Mouse (Mus musculus): ENCODE measurements around the gene Abtb2. TPM values are rescaled to one million over a fixed set of nuclear protein-coding genes. Genes with fewer than 3 reads are reported as not detected.

Gene Abtb2
- polyA plus RNA-seq, 1 experiment from 2014 or later, result 17.6 TPM

GRCm38 (mm10) chr2:103677614-103678369 lies 111.7 kb downstream of the Abtb2 start:
- Histone ChIP-seq H3K4me1 (peaks cover 59% of the 10 kb centered on the region), H3K4me3 (no peak overlapping the region), H3K27ac (peak overlapping the region; percentile 66; the same call in 1 of the 2 replicates), H3K9me3 (replicated peaks) (no peaks in the 10 kb centered on the region), H3K36me3 (no peaks in the 10 kb centered on the region), H3K27me3 (ENCODE audit: low read depth, poor library complexity, severe bottlenecking) (no peaks in the 10 kb centered on the region)
- no peak for DNase-seq (ENCODE audit: low spot score)
- 84% methylated on average over 7 of the region's 7 CpGs for WGBS

- Histone ChIP-seq H3K9me3 (replicated peaks) (no peaks in the 10 kb centered on the region), H3K36me3 (no peaks in the 10 kb centered on the region), H3K4me1 (peaks cover 66% of the 10 kb centered on the region), H3K4me3 (no peak overlapping the region), H3K27ac (no peak overlapping the region; the same call in 1 of the 2 replicates), H3K27me3 (ENCODE audit: low read depth, poor library complexity, severe bottlenecking) (no peaks in the 10 kb centered on the region)
- DNase-seq (ENCODE audit: low spot score), result no peak
- WGBS, result 88% methylated on average over 6 of the region's 6 CpGs
Measured at GRCm38 (mm10) chr2:103678433-103678832, 112.3 kb downstream of the Abtb2 start.

- WGBS, result 77% methylated on average over 9 of the region's 9 CpGs
- Histone ChIP-seq H3K9me3 (replicated peaks) (no peaks in the 10 kb centered on the region), H3K4me3 (no peak overlapping the region), H3K36me3 (0 out of 2 replicates have a peak, but pooled peaks cover 3% of the 10 kb centered on the region), H3K4me1 (peaks cover 71% of the 10 kb centered on the region), H3K27me3 (ENCODE audit: low read depth, poor library complexity, severe bottlenecking) (no peaks in the 10 kb centered on the region), H3K27ac (no peak overlapping the region)
- no peak for DNase-seq (ENCODE audit: low spot score)
Measured at GRCm38 (mm10) chr2:103680364-103681110, 114.4 kb downstream of the Abtb2 start.

GRCm38 (mm10) chr2:103681149-103681548 lies 115.0 kb downstream of the Abtb2 start:
- no peak for DNase-seq (ENCODE audit: low spot score)
- WGBS, result 90% methylated on average over 5 of the region's 5 CpGs
- peaks cover 74% of the 10 kb centered on the region for H3K4me1 ChIP-seq
- 0 out of 2 replicates have a peak, but pooled peaks cover 3% of the 10 kb centered on the region for H3K36me3 ChIP-seq
- no peak overlapping the region for H3K4me3 ChIP-seq
- H3K27me3 ChIP-seq (ENCODE audit: low read depth, poor library complexity, severe bottlenecking), result no peaks in the 10 kb centered on the region
- H3K27ac ChIP-seq, result no peak overlapping the region
- no peaks in the 10 kb centered on the region for H3K9me3 ChIP-seq (replicated peaks)

- H3K27ac ChIP-seq, result no peak overlapping the region
- H3K4me1 ChIP-seq, result peaks cover 67% of the 10 kb centered on the region
Measured at GRCm38 (mm10) chr2:103682261-103682722, 116.2 kb downstream of the Abtb2 start.

GRCm38 (mm10) chr2:103682927-103683442 lies 116.9 kb downstream of the Abtb2 start:
- 0 out of 2 replicates have a peak overlapping the region, but pooled peaks have one; percentile 28 for H3K27ac ChIP-seq
- 83% methylated on average over 9 of the region's 9 CpGs for WGBS

More at GRCm38 (mm10) chr2:103682261-103682722, 116.2 kb downstream of the Abtb2 start:
- no peak overlapping the region for H3K4me3 ChIP-seq
- peaks cover 3% of the 10 kb centered on the region; the same call in 1 of the 2 replicates for H3K36me3 ChIP-seq
- no peaks in the 10 kb centered on the region for H3K27me3 ChIP-seq (ENCODE audit: low read depth, poor library complexity, severe bottlenecking)
- H3K9me3 ChIP-seq (replicated peaks), result no peaks in the 10 kb centered on the region
- WGBS, result 85% methylated on average over 9 of the region's 9 CpGs
- DNase-seq (ENCODE audit: low spot score), result no peak

GRCm38 (mm10) chr2:103684431-103684830 lies 118.3 kb downstream of the Abtb2 start:
- H3K9me3 ChIP-seq (replicated peaks), result no peaks in the 10 kb centered on the region
- H3K27ac ChIP-seq, result peak overlapping the region; percentile 81
- WGBS, result 89% methylated on average over 2 of the region's 2 CpGs
- no peaks in the 10 kb centered on the region for H3K27me3 ChIP-seq (ENCODE audit: low read depth, poor library complexity, severe bottlenecking)
- H3K36me3 ChIP-seq, result peaks cover 3% of the 10 kb centered on the region; the same call in 1 of the 2 replicates
- no peak for DNase-seq (ENCODE audit: low spot score)
- no peak overlapping the region for H3K4me3 ChIP-seq
- peaks cover 49% of the 10 kb centered on the region for H3K4me1 ChIP-seq

More at GRCm38 (mm10) chr2:103682927-103683442, 116.9 kb downstream of the Abtb2 start:
- peaks cover 3% of the 10 kb centered on the region; the same call in 1 of the 2 replicates for H3K36me3 ChIP-seq
- peaks cover 60% of the 10 kb centered on the region for H3K4me1 ChIP-seq
- H3K4me3 ChIP-seq, result no peak overlapping the region
- H3K9me3 ChIP-seq (replicated peaks), result no peaks in the 10 kb centered on the region
- DNase-seq (ENCODE audit: low spot score), result no peak
- H3K27me3 ChIP-seq (ENCODE audit: low read depth, poor library complexity, severe bottlenecking), result no peaks in the 10 kb centered on the region

- peaks cover 47% of the 10 kb centered on the region for H3K4me1 ChIP-seq
- 55% methylated on average over 7 of the region's 7 CpGs for WGBS
- DNase-seq (ENCODE audit: low spot score), result peak; percentile 54
Measured at GRCm38 (mm10) chr2:103684926-103685577, 118.9 kb downstream of the Abtb2 start.

GRCm38 (mm10) chr2:103685581-103685980 lies 119.5 kb downstream of the Abtb2 start:
- no peaks in the 10 kb centered on the region for H3K9me3 ChIP-seq (replicated peaks)
- peak overlapping the region; percentile 81 for H3K27ac ChIP-seq
- peaks cover 49% of the 10 kb centered on the region for H3K4me1 ChIP-seq
- no peaks in the 10 kb centered on the region for H3K27me3 ChIP-seq (ENCODE audit: low read depth, poor library complexity, severe bottlenecking)
- DNase-seq (ENCODE audit: low spot score), result no peak
- peaks cover 3% of the 10 kb centered on the region; the same call in 1 of the 2 replicates for H3K36me3 ChIP-seq
- 80% methylated on average over 4 of the region's 4 CpGs for WGBS
- H3K4me3 ChIP-seq, result no peak overlapping the region

More at GRCm38 (mm10) chr2:103684926-103685577, 118.9 kb downstream of the Abtb2 start:
- H3K27me3 ChIP-seq (ENCODE audit: low read depth, poor library complexity, severe bottlenecking), result no peaks in the 10 kb centered on the region
- H3K9me3 ChIP-seq (replicated peaks), result no peaks in the 10 kb centered on the region
- peak overlapping the region; percentile 81 for H3K27ac ChIP-seq
- H3K36me3 ChIP-seq, result peaks cover 3% of the 10 kb centered on the region; the same call in 1 of the 2 replicates
- no peak overlapping the region for H3K4me3 ChIP-seq

- Histone ChIP-seq H3K9me3 (replicated peaks) (no peaks in the 10 kb centered on the region), H3K27me3 (ENCODE audit: low read depth, poor library complexity, severe bottlenecking) (no peaks in the 10 kb centered on the region), H3K36me3 (peaks cover 3% of the 10 kb centered on the region; the same call in 1 of the 2 replicates), H3K4me1 (peaks cover 49% of the 10 kb centered on the region), H3K27ac (no peak overlapping the region), H3K4me3 (no peak overlapping the region)
- no peak for DNase-seq (ENCODE audit: low spot score)
Measured at GRCm38 (mm10) chr2:103687143-103687542, 121.0 kb downstream of the Abtb2 start.

GRCm38 (mm10) chr2:103687888-103688287 lies 121.8 kb downstream of the Abtb2 start:
- H3K4me1 ChIP-seq, result peaks cover 41% of the 10 kb centered on the region
- no peaks in the 10 kb centered on the region for H3K27me3 ChIP-seq (ENCODE audit: low read depth, poor library complexity, severe bottlenecking)
- no peak overlapping the region for H3K27ac ChIP-seq
- H3K36me3 ChIP-seq, result peaks cover 3% of the 10 kb centered on the region; the same call in 1 of the 2 replicates
- DNase-seq (ENCODE audit: low spot score), result no peak
- no peak overlapping the region for H3K4me3 ChIP-seq
- no peaks in the 10 kb centered on the region for H3K9me3 ChIP-seq (replicated peaks)

- Histone ChIP-seq H3K36me3 (no peaks in the 10 kb centered on the region; the same call in 1 of the 2 replicates), H3K27me3 (ENCODE audit: low read depth, poor library complexity, severe bottlenecking) (no peaks in the 10 kb centered on the region), H3K27ac (peak overlapping the region; percentile 62), H3K4me1 (peaks cover 40% of the 10 kb centered on the region), H3K4me3 (no peak overlapping the region), H3K9me3 (replicated peaks) (no peaks in the 10 kb centered on the region)
- 70% methylated on average over 6 of the region's 6 CpGs for whole genome bisulfite sequencing
- no peak for DNase-seq (ENCODE audit: low spot score)
Measured at GRCm38 (mm10) chr2:103690425-103690824, 124.3 kb downstream of the Abtb2 start.
